Mouse (Mus musculus) forebrain, embryonic 16.5 days (tissue): ENCODE results near the gene Gm47996. TPM values are rescaled to one million over a fixed set of nuclear protein-coding genes. Genes with fewer than 3 reads are reported as not detected.
"Not testable (repeated sequence)": the region's sequence is repeated elsewhere in the genome, so short reads cannot be mapped to it uniquely, and the experiment has no call there.

Source experiments
- ATAC-seq: fragments of 200-750 bp; cut with Nextera tagmentation; 2 replicates; pipeline ENCODE4 v1.8.0; 2017; ENCODE audit warnings: mild to moderate bottlenecking, moderate library complexity
- H3K27ac ChIP-seq: fragments of 300-500 bp; sonication (generic); 2 replicates; pipeline ENCODE4 v1.5.1; 2014; ENCODE audit warnings: low read length, control low read depth
- H3K27me3 ChIP-seq: fragments of 300-500 bp; sonication (generic); replicated peaks from 2 replicates; pipeline ENCODE4 v1.6.1; 2014; ENCODE audit warnings: low read length; ENCODE audit not compliant: control insufficient read depth, insufficient read depth
- H3K36me3 ChIP-seq: fragments of 300-500 bp; sonication (generic); 2 replicates; pipeline ENCODE4 v1.6.1; 2014; ENCODE audit not compliant: control insufficient read depth, insufficient read depth
- H3K4me1 ChIP-seq: fragments of 300-500 bp; sonication (generic); replicated peaks from 2 replicates; pipeline ENCODE4 v1.6.1; 2014; ENCODE audit warnings: low read length; ENCODE audit not compliant: control insufficient read depth, insufficient read depth
- H3K4me2 ChIP-seq: fragments of 300-500 bp; sonication (generic); 2 replicates; pipeline ENCODE4 v1.6.1; 2014; ENCODE audit warnings: mild to moderate bottlenecking, low read length, control low read depth
- H3K4me3 ChIP-seq: fragments of 300-500 bp; sonication (generic); replicated peaks from 2 replicates; pipeline ENCODE4 v1.5.1; 2014; ENCODE audit warnings: mild to moderate bottlenecking, low read length, control low read depth
- H3K9ac ChIP-seq: fragments of 300-500 bp; sonication (generic); replicated peaks from 2 replicates; pipeline ENCODE4 v1.6.1; 2014; ENCODE audit warnings: low read depth, low read length, control low read depth
- H3K9me3 ChIP-seq: fragments of 300-500 bp; sonication (generic); 2 replicates; pipeline ENCODE4 v1.6.1; 2016; ENCODE audit warnings: low read length; ENCODE audit not compliant: control insufficient read depth
- WGBS: fragments of 180-500 bp; shearing (Covaris S2); extraction: QIAGEN DNeasy Blood & Tissue Kit; methylation state at CpG from one replicate; pipeline ENCODE4 v1.1.7; 2014; 5-methylcytosine and 5-hydroxymethylcytosine counted together
- polyA plus RNA-seq: library from polyadenylated mRNA; unstranded; fragments of >200 nt; fragmentation: Nextera tagmentation; extraction: Ambion mirVana; gene quantifications from 2 replicates; pipeline ENCODE4 v1.2.1, GENCODE M21; 2015

The Gm47996 gene
- polyA plus RNA-seq, 1 experiment from 2014 or later: not detected

DNA sequence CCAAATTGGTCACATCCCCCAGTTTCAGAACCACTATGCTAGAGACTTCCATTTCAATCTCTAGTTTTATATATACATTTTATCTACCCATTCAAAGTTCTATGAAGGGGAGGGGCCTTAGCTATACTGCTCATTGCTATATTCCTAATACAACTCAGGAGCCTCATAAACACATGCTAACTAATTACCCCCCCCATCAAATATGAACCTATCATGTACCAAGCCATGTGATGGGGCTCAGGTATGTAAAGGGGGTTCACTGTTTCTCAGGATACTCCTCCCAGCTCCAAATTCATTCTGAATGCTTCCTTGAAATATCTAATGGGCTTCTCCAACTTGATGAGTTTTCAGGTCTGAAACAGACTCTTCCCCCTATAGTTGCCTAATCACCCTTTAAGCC, 9.3 kb upstream of the Gm47996 start:
- H3K9ac ChIP-seq, H3K9me3 ChIP-seq, ATAC-seq: not testable (repeated sequence)

DNA sequence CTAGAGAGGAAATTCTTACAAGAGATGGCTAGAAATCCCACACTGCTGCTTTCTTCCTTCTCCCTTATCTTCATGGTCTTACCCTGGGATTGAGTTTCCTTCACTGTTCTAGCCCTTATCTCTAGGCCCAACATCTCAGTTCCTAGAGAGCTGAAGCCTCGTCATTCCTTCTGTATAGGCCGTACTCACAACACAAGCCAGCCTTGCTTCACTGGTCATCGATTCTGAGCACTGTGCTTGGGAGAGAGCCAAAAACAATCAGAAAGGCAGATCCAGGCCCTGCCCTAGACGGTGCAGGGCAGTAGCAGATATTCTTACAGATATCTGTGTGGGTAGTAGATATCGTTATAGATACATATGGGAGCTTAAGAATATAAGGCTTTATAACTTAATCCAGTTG, 7.2 kb upstream of the Gm47996 start:
- not testable (repeated sequence) for H3K36me3 ChIP-seq

More for the DNA sequence above, 9.3 kb upstream of the Gm47996 start:
- not testable (repeated sequence) for H3K4me3 ChIP-seq, H3K4me2 ChIP-seq, H3K27ac ChIP-seq, H3K4me1 ChIP-seq, H3K36me3 ChIP-seq, H3K27me3 ChIP-seq

DNA sequence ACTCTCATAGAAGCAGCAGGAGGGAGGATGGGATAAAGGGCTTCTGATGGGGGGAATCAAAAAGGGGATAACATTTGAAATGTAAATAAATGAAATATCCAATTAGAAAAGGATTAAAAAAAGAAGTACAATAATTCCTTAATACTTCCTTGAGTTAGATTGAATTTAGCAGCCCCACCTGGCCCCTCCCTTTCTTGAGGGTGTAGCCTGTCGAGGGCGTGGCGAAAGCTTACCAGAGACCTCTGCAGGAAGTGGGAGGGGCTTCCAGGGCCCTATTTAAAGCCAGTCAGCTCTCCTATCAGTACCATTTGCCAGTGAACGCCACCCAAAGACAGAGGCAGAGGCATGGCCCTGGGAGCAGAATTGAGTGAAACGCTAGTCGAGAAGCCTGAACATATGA, 6.1 kb upstream of the Gm47996 start, which contains the start of gene 3110040M04Rik:
Gene 3110040M04Rik (plus strand): TSS at position 304 of the 400 bp plus-strand sequence.
- H3K9me3 ChIP-seq, H3K27me3 ChIP-seq, H3K27ac ChIP-seq, H3K4me1 ChIP-seq, H3K4me3 ChIP-seq, H3K9ac ChIP-seq, H3K36me3 ChIP-seq, ATAC-seq, H3K4me2 ChIP-seq: not testable (repeated sequence)
- no CpG with 5 or more reads among the region's 6 CpGs for WGBS

More for the DNA sequence above, 7.2 kb upstream of the Gm47996 start:
- H3K4me1 ChIP-seq, H3K9me3 ChIP-seq, H3K9ac ChIP-seq, H3K4me2 ChIP-seq, ATAC-seq, H3K27me3 ChIP-seq, H3K27ac ChIP-seq, H3K4me3 ChIP-seq: not testable (repeated sequence)
- 73% methylated on average over 3 of the region's 5 CpGs for WGBS

DNA sequence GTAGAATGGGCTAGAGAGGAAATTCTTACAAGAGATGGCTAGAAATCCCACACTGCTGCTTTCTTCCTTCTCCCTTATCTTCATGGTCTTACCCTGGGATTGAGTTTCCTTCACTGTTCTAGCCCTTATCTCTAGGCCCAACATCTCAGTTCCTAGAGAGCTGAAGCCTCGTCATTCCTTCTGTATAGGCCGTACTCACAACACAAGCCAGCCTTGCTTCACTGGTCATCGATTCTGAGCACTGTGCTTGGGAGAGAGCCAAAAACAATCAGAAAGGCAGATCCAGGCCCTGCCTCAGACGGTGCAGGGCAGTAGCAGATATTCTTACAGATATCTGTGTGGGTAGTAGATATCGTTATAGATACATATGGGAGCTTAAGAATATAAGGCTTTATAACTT, 1.4 kb upstream of the Gm47996 start:
- not testable (repeated sequence) for H3K4me1 ChIP-seq, H3K9ac ChIP-seq, H3K27ac ChIP-seq, H3K36me3 ChIP-seq, H3K4me3 ChIP-seq, H3K27me3 ChIP-seq, ATAC-seq, H3K4me2 ChIP-seq, H3K9me3 ChIP-seq
- WGBS: 64% methylated on average over 3 of the region's 5 CpGs

DNA sequence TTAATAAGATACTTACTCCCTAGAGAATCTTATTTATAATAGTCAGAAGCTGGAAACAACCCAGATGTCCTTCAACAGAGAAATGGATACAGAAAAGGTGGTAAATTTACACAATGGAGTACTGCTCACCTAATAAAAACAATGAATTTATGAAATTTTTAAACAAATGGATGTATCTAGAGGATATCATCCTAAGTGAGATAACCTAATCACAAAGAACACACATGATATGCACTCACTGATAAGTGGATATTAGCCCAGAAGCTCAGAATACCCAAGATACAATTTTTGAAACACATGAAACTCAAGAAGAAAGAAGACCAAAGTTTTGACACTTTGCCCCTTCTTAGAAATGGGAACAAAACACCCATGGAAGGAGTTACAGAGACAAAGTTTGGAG, 987 bp upstream of the Gm47996 start:
- not testable (repeated sequence) for H3K27ac ChIP-seq, ATAC-seq

DNA sequence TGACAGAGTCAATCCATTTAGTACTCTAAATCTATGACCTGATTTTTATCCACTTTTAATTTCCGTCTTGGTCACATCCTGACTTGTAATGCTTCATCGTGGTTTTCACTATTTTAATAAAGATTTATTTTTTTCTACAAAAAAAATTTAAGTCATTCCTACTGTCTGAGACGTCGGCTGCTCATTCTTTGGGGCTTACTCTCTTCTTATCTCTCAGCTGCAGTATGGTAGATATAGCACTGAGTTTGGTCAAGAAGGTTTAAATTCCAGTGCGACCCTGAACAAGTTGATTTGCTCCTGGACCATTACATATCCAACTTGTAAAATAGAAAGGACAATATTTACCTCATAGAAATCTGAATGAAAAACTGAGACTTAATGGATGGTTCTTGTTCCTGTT, 1.7 kb downstream of the Gm47996 start:
- H3K36me3 ChIP-seq, H3K9ac ChIP-seq, H3K9me3 ChIP-seq, ATAC-seq, H3K4me3 ChIP-seq, H3K27ac ChIP-seq, H3K4me1 ChIP-seq, H3K27me3 ChIP-seq, H3K4me2 ChIP-seq: not testable (repeated sequence)
- WGBS: 95% methylated on average over 5 of the region's 5 CpGs

More for the DNA sequence above, 987 bp upstream of the Gm47996 start:
- H3K9me3 ChIP-seq, H3K4me2 ChIP-seq, H3K36me3 ChIP-seq, H3K4me1 ChIP-seq, H3K27me3 ChIP-seq, H3K4me3 ChIP-seq, H3K9ac ChIP-seq: not testable (repeated sequence)

DNA sequence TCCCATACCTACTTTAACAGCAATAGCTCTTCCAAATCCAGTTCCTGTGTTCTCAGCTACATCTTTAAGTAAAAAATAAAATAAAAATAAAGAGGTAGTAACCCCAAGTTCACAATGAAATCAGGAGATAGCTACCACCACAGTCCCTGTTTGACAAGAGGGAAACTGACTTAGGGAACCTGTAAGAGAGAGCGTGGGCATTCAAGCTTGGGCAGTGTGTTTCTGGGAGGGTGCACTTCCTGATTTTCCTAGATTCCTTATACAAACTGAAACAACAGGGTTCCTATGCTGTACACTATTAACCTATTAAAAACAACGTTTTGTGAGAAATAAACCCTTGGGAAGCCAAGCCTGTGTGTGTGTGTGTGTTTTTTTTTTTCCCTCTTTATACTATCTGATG, 4.9 kb downstream of the Gm47996 start:
- Histone ChIP-seq H3K27ac (no peak overlapping the region), H3K4me2 (no peak overlapping the region), H3K36me3 (no peaks in the 10 kb centered on the region), H3K27me3 (no peaks in the 10 kb centered on the region), H3K4me1 (no peaks in the 10 kb centered on the region), H3K9me3 (no peaks in the 10 kb centered on the region), H3K9ac (no peak overlapping the region), H3K4me3 (no peak overlapping the region)
- WGBS: 75% methylated on average over 2 of the region's 2 CpGs
- ATAC-seq: no peak

DNA sequence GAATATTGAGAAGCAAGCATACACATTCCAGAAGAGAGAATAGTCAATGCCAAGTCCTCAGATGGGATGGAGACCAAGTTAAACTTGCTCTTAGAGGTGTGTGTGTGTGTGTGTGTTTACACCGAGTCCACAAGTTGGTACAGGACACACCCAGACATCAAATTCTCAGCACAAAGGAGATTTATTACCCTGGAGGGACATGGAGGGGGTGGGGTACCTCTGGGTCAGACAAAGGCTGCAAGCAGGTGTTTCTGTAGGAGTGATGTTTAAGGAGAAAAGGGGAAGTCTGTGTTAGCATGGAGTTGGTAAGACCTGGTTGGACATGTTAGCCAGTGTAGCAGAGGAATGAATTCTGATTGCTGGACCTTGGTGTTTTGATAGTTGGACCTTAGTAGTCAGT, 6.1 kb downstream of the Gm47996 start:
- 71% methylated on average over 1 of the region's 1 CpGs for WGBS

DNA sequence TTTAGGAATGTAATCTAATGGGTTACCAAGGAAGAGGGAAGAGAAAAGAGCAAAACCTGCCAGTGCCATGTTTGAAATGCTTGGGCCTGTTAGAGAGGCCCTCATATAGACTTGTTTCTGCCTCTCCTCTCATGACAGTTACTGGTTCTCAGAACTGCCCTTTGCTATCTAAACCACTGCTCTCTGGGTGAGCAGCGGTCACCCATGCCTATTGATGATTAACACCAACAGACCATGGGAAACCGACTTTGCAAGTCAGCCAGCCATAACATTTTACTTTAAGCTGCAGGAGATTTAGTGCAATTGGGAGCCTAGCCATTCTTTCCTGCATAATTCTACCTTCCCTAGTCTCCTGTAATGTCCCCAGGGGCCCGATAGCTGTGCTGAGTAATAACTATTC, 6.5 kb downstream of the Gm47996 start:
- Histone ChIP-seq H3K27me3 (no peaks in the 10 kb centered on the region), H3K9ac (no peak overlapping the region), H3K36me3 (no peaks in the 10 kb centered on the region), H3K4me3 (no peak overlapping the region), H3K27ac (no peak overlapping the region), H3K9me3 (no peaks in the 10 kb centered on the region), H3K4me2 (no peak overlapping the region), H3K4me1 (no peaks in the 10 kb centered on the region)
- WGBS: 77% methylated on average over 3 of the region's 3 CpGs
- no peak for ATAC-seq

More for the DNA sequence above, 6.1 kb downstream of the Gm47996 start:
- H3K27me3 ChIP-seq: no peaks in the 10 kb centered on the region
- no peaks in the 10 kb centered on the region for H3K4me1 ChIP-seq
- no peak overlapping the region for H3K9ac ChIP-seq
- no peak overlapping the region for H3K4me2 ChIP-seq
- no peak overlapping the region for H3K4me3 ChIP-seq
- no peaks in the 10 kb centered on the region for H3K36me3 ChIP-seq
- H3K27ac ChIP-seq: no peak overlapping the region
- H3K9me3 ChIP-seq: no peaks in the 10 kb centered on the region
- no peak for ATAC-seq

DNA sequence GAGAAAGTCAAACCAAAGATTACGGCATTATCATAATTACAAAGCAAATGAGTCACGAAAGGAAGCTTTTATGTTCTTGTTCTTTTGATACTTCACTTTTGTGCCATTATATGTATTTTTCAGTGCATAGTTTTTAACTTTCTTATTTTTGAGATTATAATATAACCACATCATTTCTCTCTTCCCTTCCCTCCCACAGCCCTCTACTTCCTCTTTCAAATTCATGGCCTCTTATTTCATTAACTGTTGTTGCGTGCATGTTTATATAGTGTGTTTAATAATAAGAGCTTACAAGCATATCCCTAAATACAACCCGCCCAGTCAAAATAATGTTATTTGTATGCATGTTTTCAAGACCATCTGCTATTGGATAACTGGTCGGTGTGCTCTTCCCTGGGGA, 9.1 kb downstream of the Gm47996 start:
- WGBS: 93% methylated on average over 5 of the region's 5 CpGs
- Histone ChIP-seq H3K9me3 (no peaks in the 10 kb centered on the region), H3K27ac (no peak overlapping the region), H3K4me1 (no peaks in the 10 kb centered on the region), H3K27me3 (no peaks in the 10 kb centered on the region), H3K4me3 (no peak overlapping the region), H3K9ac (no peak overlapping the region), H3K36me3 (no peaks in the 10 kb centered on the region), H3K4me2 (no peak overlapping the region)
- ATAC-seq: no peak
